Comparison of ENCODE assay signal across 9 mouse cellular contexts in genomic region chr11:75046638-75047037, GRCm38 (mm10).
A peak's percentile ranks its signal among the peaks of the same experiment; 100 is the strongest.
DNase-seq lines count a peak whose midpoint lies in the region; ATAC-seq and TF ChIP-seq lines count a peak whose summit lies in the region.
"Had no signal": no experiment of that assay in that cellular context is flagged by ENCODE, and none has a peak within 500 bp of the region (broad histone marks: within the 10 kb centered on the region; RNA-seq: fewer than 3 reads in every experiment).

No protein-coding gene starts in this region.

- no peaks in the 10 kb centered on the region for H3K9me3 ChIP-seq in kidney, embryonic 15.5 days (replicated peaks)
- H3K9me3 ChIP-seq in limb, embryonic 12.5 days = no peaks in the 10 kb centered on the region
- H3K9me3 ChIP-seq: midbrain, embryonic 13.5 days had no signal

- no peak overlapping the region for H3K4me2 ChIP-seq in kidney, embryonic 15.5 days
- H3K4me2 ChIP-seq in limb, embryonic 12.5 days = no peak overlapping the region
- H3K4me2 ChIP-seq: midbrain, embryonic 13.5 days had no signal

- no peak for TF ChIP-seq POLR2A in heart, adult 2 months (IDR thresholded peaks at IDR 0.05; ENCODE audit: insufficient read depth, low read depth, low read length)

- WGBS in heart, adult 2 months = 44% methylated on average over 3 of the region's 3 CpGs
- WGBS in kidney, embryonic 15.5 days = 63% methylated on average over 3 of the region's 3 CpGs
- WGBS in limb, embryonic 12.5 days = 60% methylated on average over 3 of the region's 3 CpGs

- no peak overlapping the region for H3K4me3 ChIP-seq in heart, adult 2 months
- no peak overlapping the region for H3K4me3 ChIP-seq in kidney, embryonic 15.5 days (replicated peaks)
- no peak overlapping the region for H3K4me3 ChIP-seq in brown adipose tissue, adult 24 weeks (ENCODE audit: insufficient read depth, low read depth, low read length)
- H3K4me3 ChIP-seq in limb, embryonic 12.5 days (replicated peaks) = no peak overlapping the region
- H3K4me3 ChIP-seq: midbrain, embryonic 13.5 days had no signal

- no peak for TF ChIP-seq EP300 in heart, adult 2 months (IDR thresholded peaks at IDR 0.05; ENCODE audit: insufficient read depth, low read depth, low read length)

- peaks cover 26% of the 10 kb centered on the region for H3K4me1 ChIP-seq in heart, adult 2 months (ENCODE audit: control insufficient read depth, insufficient read depth, low read length)
- peaks cover 69% of the 10 kb centered on the region for H3K4me1 ChIP-seq in kidney, embryonic 15.5 days
- H3K4me1 ChIP-seq in brown adipose tissue, adult 24 weeks (ENCODE audit: control insufficient read depth, insufficient read depth, insufficient read length, low read length) = peaks cover 56% of the 10 kb centered on the region
- H3K4me1 ChIP-seq in limb, embryonic 12.5 days (replicated peaks) = peaks cover 70% of the 10 kb centered on the region

- H3K27ac ChIP-seq in heart, adult 2 months = peak overlapping the region; percentile 90
- H3K27ac ChIP-seq in kidney, embryonic 15.5 days = peak overlapping the region; percentile 97
- peak overlapping the region; percentile 89 for H3K27ac ChIP-seq in brown adipose tissue, adult 24 weeks (replicated peaks; ENCODE audit: low read depth, low read length)
- peak overlapping the region; percentile 81 for H3K27ac ChIP-seq in limb, embryonic 12.5 days
- H3K27ac ChIP-seq: midbrain, embryonic 13.5 days had no signal

- no peaks in the 10 kb centered on the region for H3K79me2 ChIP-seq in heart, adult 2 months (replicated peaks; ENCODE audit: control insufficient read depth, insufficient read depth, low read length)

- ATAC-seq in kidney, embryonic 15.5 days (replicated peaks; ENCODE audit: low FRiP score) = no peak
- ATAC-seq in limb, embryonic 12.5 days (ENCODE audit: insufficient number of reproducible peaks, insufficient read depth, low FRiP score, low TSS enrichment, low read depth) = no peak
- ATAC-seq: midbrain, embryonic 13.5 days had no signal

- H3K9ac ChIP-seq in heart, adult 2 months (ENCODE audit: low read depth, low read length) = no peak overlapping the region
- H3K9ac ChIP-seq in kidney, embryonic 15.5 days = no peak overlapping the region
- no peak overlapping the region for H3K9ac ChIP-seq in limb, embryonic 12.5 days (replicated peaks)
- H3K9ac ChIP-seq: midbrain, embryonic 13.5 days had no signal

- H3K36me3 ChIP-seq in heart, adult 2 months (ENCODE audit: control insufficient read depth, insufficient read depth, low read length) = peaks cover 44% of the 10 kb centered on the region
- H3K36me3 ChIP-seq in kidney, embryonic 15.5 days = peaks cover 11% of the 10 kb centered on the region
- H3K36me3 ChIP-seq in limb, embryonic 12.5 days = peaks cover 21% of the 10 kb centered on the region

- no peak for TF ChIP-seq CTCF in heart, adult 2 months (IDR thresholded peaks at IDR 0.05)

- intact Hi-C loops in heart, adult 2 months (cut with DNase I) = loop anchor here (2.0 kb wide), 1 partner anchor 32 kb away; no protein-coding TSS in a partner anchor
- intact Hi-C loops in heart, postnatal 14 days (cut with DNase I) = no loop called here

- no peaks in the 10 kb centered on the region for H3K27me3 ChIP-seq in heart, adult 2 months (ENCODE audit: control insufficient read depth, insufficient read depth, low read length)
- H3K27me3 ChIP-seq in kidney, embryonic 15.5 days = no peaks in the 10 kb centered on the region
- H3K27me3 ChIP-seq in limb, embryonic 12.5 days = no peaks in the 10 kb centered on the region
- H3K27me3 ChIP-seq: midbrain, embryonic 13.5 days had no signal

- DNase-seq in heart, adult 2 months = no peak
- no peak for DNase-seq in heart, postnatal 14 days
- no peak for DNase-seq in kidney, adult 9 months
- DNase-seq in T-cell, adult 2 months (ENCODE audit: low spot score) = no peak
- DNase-seq in layer of hippocampus, adult 9-10 months (ENCODE audit: low spot score) = no peak
